In genomic region chr11:96863206-96863995, GRCm38 (mm10) we compare ENCODE assay signal across 9 mouse cellular contexts. TPM values are rescaled to one million over a fixed set of nuclear protein-coding genes. Genes with fewer than 3 reads are reported as not detected.
DNase-seq lines count a peak whose midpoint lies in the region; TF ChIP-seq lines count a peak whose summit lies in the region.
"Had no signal": no experiment of that assay in that cellular context is flagged by ENCODE, and none has a peak within 500 bp of the region (broad histone marks: within the 10 kb centered on the region; RNA-seq: fewer than 3 reads in every experiment).

No protein-coding gene starts in this region.

- H3K79me2 ChIP-seq in liver, adult 2 months (ENCODE audit: control insufficient read depth, insufficient read depth, low read length), result no peaks in the 10 kb centered on the region

- no peaks in the 10 kb centered on the region for H3K27me3 ChIP-seq in liver, adult 2 months (ENCODE audit: control insufficient read depth, insufficient read depth, low read length)

- H3K36me3 ChIP-seq in liver, adult 2 months (ENCODE audit: control insufficient read depth, insufficient read depth, low read length), result no peaks in the 10 kb centered on the region
- H3K36me3 ChIP-seq: liver, embryonic 13.5 days had no signal

- 29% methylated on average over 26 of the region's 26 CpGs for WGBS in liver, adult 2 months

- H3K4me3 ChIP-seq in liver, adult 2 months (ENCODE audit: insufficient read depth, low read depth, low read length), result peak overlapping the region; percentile 13; the same call in 1 of the 2 replicates
- H3K4me3 ChIP-seq: liver, embryonic 13.5 days had no signal

- TF ChIP-seq CTCF in liver, adult 2 months (IDR thresholded peaks at IDR 0.05; ENCODE audit: low read depth, low read length), result no peak

- no peak overlapping the region for H3K27ac ChIP-seq in liver, adult 2 months (replicated peaks; ENCODE audit: insufficient read depth, low read depth, low read length)
- H3K27ac ChIP-seq: liver, embryonic 13.5 days had no signal

- H3K4me1 ChIP-seq in liver, adult 2 months (ENCODE audit: control insufficient read depth, insufficient read depth, low read length), result peaks cover 6% of the 10 kb centered on the region; the same call in 1 of the 2 replicates

- 0 out of 2 replicates have a peak overlapping the region, but pooled peaks have one; percentile 10 for H3K9ac ChIP-seq in liver, adult 2 months (ENCODE audit: low read depth, low read length)
- H3K9ac ChIP-seq: liver, embryonic 13.5 days had no signal

- DNase-seq in liver, adult 2 months (ENCODE audit: extremely low read depth, low read depth, low spot score), result peak; percentile 84
- no peak for DNase-seq in liver
- peak; percentile 57 for DNase-seq in cerebellum, adult 9-10 months
- DNase-seq in gastrocnemius, postnatal 10 days, result peak; percentile 64
- DNase-seq in kidney, adult 18-20 months, result peak; percentile 69
- peak; percentile 57 for DNase-seq in lung, postnatal 10 days
- peak; percentile 43 for DNase-seq in yolk sac, embryonic 10.5 days (ENCODE audit: low spot score)
- DNase-seq in right cerebral cortex, postnatal 36 days (ENCODE audit: low spot score in 2 of 2), result no peak
- DNase-seq: liver, embryonic 13.5 days had no signal

- no peak for TF ChIP-seq POLR2A in liver, adult 2 months (IDR thresholded peaks at IDR 0.05; ENCODE audit: extremely low read depth, insufficient read depth, low read length)

RNA-seq across cellular contexts. Expression of gene Copz2, which starts 13.7 kb away (rescaled TPM):
- total RNA-seq in liver, adult 2 months (2014; rRNA removed), result 17.2 and 20.7 TPM in 2 replicates
- polyA plus RNA-seq in liver, adult 2 months (2012; rRNA removed), result 43.5 and 48.2 TPM in 2 replicates
- total RNA-seq in gastrocnemius, postnatal 10 days (2021), result 10 to 100 TPM; 47.2 to 55.1 TPM

RNA-seq across cellular contexts. Expression of gene Nfe2l1, which starts 33.6 kb away (rescaled TPM):
- total RNA-seq in liver, adult 2 months (2014; rRNA removed), result 41.3 and 45.0 TPM in 2 replicates
- 106 and 107 TPM in 2 replicates for polyA plus RNA-seq in liver, adult 2 months (2012; rRNA removed)
- 100 to 1,000 TPM; 194 to 201 TPM for total RNA-seq in gastrocnemius, postnatal 10 days (2021)

RNA-seq across cellular contexts. Expression of gene Cdk5rap3, which starts 52.9 kb away (rescaled TPM):
- 44.1 and 52.2 TPM in 2 replicates for total RNA-seq in liver, adult 2 months (2014; rRNA removed)
- polyA plus RNA-seq in liver, adult 2 months (2012; rRNA removed), result 36.6 and 50.5 TPM in 2 replicates
- total RNA-seq in gastrocnemius, postnatal 10 days (2021), result 10 to 100 TPM; 30.0 to 39.3 TPM

Comparison
In these comparisons a context has a peak if more than half of its experiments do, and no peak if none do; other contexts are left out.
1. DNase-seq: peak in liver, adult 2 months (single experiment), cerebellum, adult 9-10 months (single experiment), gastrocnemius, postnatal 10 days (single experiment), kidney, adult 18-20 months (single experiment), lung, postnatal 10 days (single experiment) and yolk sac, embryonic 10.5 days (single experiment); none in liver (single experiment) and right cerebral cortex, postnatal 36 days (0 of 2).